ENCODE assay signal across 8 mouse cellular contexts in the genomic region with DNA sequence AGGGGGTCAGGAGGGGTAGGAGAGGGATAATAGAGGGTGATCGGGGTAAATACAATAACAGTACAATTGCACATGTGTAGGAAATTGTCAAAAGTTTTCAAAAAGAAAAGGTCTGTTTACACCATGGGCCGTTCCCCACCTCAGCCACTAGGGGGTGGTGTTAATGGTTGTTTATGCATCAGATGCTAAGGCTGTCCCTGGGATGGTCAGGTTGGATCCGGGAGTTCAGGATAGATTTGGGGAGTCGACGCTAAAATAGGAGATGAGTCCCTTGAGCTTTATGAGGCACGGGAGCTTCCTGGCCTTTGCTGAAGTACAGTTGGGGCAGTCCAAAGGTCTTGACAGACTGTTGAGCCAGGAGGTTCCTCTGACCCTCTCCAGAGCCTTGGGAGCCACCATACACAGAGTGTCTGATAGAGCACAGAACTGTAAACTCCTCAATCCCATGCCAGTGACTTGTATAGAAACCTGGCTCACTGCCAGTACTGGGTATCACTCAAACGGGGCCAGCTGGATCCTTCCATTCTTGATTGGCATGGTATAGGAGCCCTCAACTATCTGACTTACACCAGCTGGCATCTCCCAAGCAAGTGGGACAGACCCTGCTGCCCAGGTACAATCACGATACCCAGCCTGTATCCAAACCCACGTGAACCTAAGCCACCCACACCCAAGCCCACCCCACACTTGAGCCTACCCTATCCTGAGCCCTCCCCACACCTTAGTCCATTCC.
DNase-seq lines count a peak whose midpoint lies in the region; ATAC-seq lines count a peak whose summit lies in the region.

No protein-coding gene starts in this region.

- no peak overlapping the region for H3K9ac ChIP-seq in kidney, embryonic 14.5 days (ENCODE audit: low read depth, low read length)
- H3K9ac ChIP-seq in embryonic facial prominence, embryonic 13.5 days = no peak overlapping the region

- no peak overlapping the region for H3K4me2 ChIP-seq in kidney, embryonic 14.5 days (replicated peaks; ENCODE audit: low read depth, low read length)
- no peak overlapping the region for H3K4me2 ChIP-seq in embryonic facial prominence, embryonic 13.5 days

- no peaks in the 10 kb centered on the region for H3K27me3 ChIP-seq in kidney, embryonic 14.5 days (ENCODE audit: control insufficient read depth, insufficient read depth, low read length)
- H3K27me3 ChIP-seq in embryonic facial prominence, embryonic 13.5 days = no peaks in the 10 kb centered on the region

- 66% methylated on average over 9 of the region's 9 CpGs for WGBS in kidney, embryonic 14.5 days
- 63% methylated on average over 9 of the region's 9 CpGs for WGBS in embryonic facial prominence, embryonic 13.5 days

- H3K4me1 ChIP-seq in kidney, embryonic 14.5 days (ENCODE audit: control insufficient read depth, insufficient read depth, low read length) = no peaks in the 10 kb centered on the region
- H3K4me1 ChIP-seq in embryonic facial prominence, embryonic 13.5 days = 0 out of 2 replicates have a peak, but pooled peaks cover 5% of the 10 kb centered on the region

- no peaks in the 10 kb centered on the region for H3K9me3 ChIP-seq in kidney, embryonic 14.5 days (ENCODE audit: control insufficient read depth, low read length)
- H3K9me3 ChIP-seq in embryonic facial prominence, embryonic 13.5 days = no peaks in the 10 kb centered on the region

- H3K36me3 ChIP-seq in kidney, embryonic 14.5 days (ENCODE audit: control insufficient read depth, insufficient read depth, low read length) = no peaks in the 10 kb centered on the region
- H3K36me3 ChIP-seq in embryonic facial prominence, embryonic 13.5 days = no peaks in the 10 kb centered on the region

- DNase-seq in kidney, postnatal 10 days = peak; percentile 7
- DNase-seq in B cell, adult 2 months = peak; percentile 10 to 21
- DNase-seq in adrenal gland, postnatal 14 days = peak; percentile 34
- no peak for DNase-seq in frontal cortex, postnatal 10 days (ENCODE audit: low spot score in 2 of 2)
- DNase-seq in left cerebral cortex, adult 9 months (ENCODE audit: low spot score in 2 of 2) = no peak
- DNase-seq in adipocyte (ENCODE audit: low spot score) = no peak

- H3K4me3 ChIP-seq in kidney, embryonic 14.5 days (ENCODE audit: low read length) = no peak overlapping the region
- no peak overlapping the region for H3K4me3 ChIP-seq in embryonic facial prominence, embryonic 13.5 days

- no peak overlapping the region for H3K27ac ChIP-seq in kidney, embryonic 14.5 days (ENCODE audit: low read depth, low read length)
- no peak overlapping the region for H3K27ac ChIP-seq in embryonic facial prominence, embryonic 13.5 days

- ATAC-seq in kidney, embryonic 14.5 days (ENCODE audit: low FRiP score, low TSS enrichment) = no peak
- ATAC-seq in embryonic facial prominence, embryonic 13.5 days (ENCODE audit: insufficient number of reproducible peaks, insufficient read depth, low FRiP score, low TSS enrichment, low read depth) = 0 out of 2 replicates have a peak, but pooled peaks have one; percentile 48

Comparison
In these comparisons a context has a peak if more than half of its experiments do, and no peak if none do; other contexts are left out.
1. DNase-seq: peak in kidney, postnatal 10 days (single experiment), B cell, adult 2 months (2 of 2) and adrenal gland, postnatal 14 days (single experiment); none in frontal cortex, postnatal 10 days (0 of 2), left cerebral cortex, adult 9 months (0 of 2) and adipocyte (single experiment).